Mouse (Mus musculus): ENCODE data around the gene Prps2. TPM values are rescaled to one million over a fixed set of nuclear protein-coding genes. Genes with fewer than 3 reads are reported as not detected.
A peak's percentile ranks its signal among the peaks of the same experiment; 100 is the strongest.

Gene Prps2
- polyA plus RNA-seq, 1 experiment from 2014 or later: 22.1 TPM

- Histone ChIP-seq H3K9me3 (no peaks in the 10 kb centered on the region), H3K27ac (replicated peaks) (no peak overlapping the region), H3K4me1 (no peaks in the 10 kb centered on the region), H3K4me3 (no peak overlapping the region), H3K36me3 (replicated peaks) (no peaks in the 10 kb centered on the region), H3K27me3 (replicated peaks; ENCODE audit: low read depth, poor library complexity, severe bottlenecking) (peaks cover 86% of the 10 kb centered on the region)
- DNase-seq (ENCODE audit: low spot score): no peak
- 86% methylated on average over 1 of the region's 1 CpGs for WGBS
These were observed 38.2 kb downstream of the Prps2 start for GRCm38 (mm10) chrX:167344356-167344755.

GRCm38 (mm10) chrX:167341811-167342210 lies 40.7 kb downstream of the Prps2 start:
- no peak for DNase-seq (ENCODE audit: low spot score)
- Histone ChIP-seq H3K9me3 (no peaks in the 10 kb centered on the region), H3K27ac (replicated peaks) (no peak overlapping the region), H3K4me3 (no peak overlapping the region), H3K4me1 (no peaks in the 10 kb centered on the region), H3K36me3 (replicated peaks) (no peaks in the 10 kb centered on the region), H3K27me3 (replicated peaks; ENCODE audit: low read depth, poor library complexity, severe bottlenecking) (peaks cover 87% of the 10 kb centered on the region)
- 83% methylated on average over 3 of the region's 3 CpGs for WGBS

- H3K27ac ChIP-seq (replicated peaks): no peak overlapping the region
- DNase-seq (ENCODE audit: low spot score): no peak
- 88% methylated on average over 2 of the region's 2 CpGs for WGBS
- no peaks in the 10 kb centered on the region for H3K9me3 ChIP-seq
- H3K4me1 ChIP-seq: no peaks in the 10 kb centered on the region
- H3K36me3 ChIP-seq (replicated peaks): no peaks in the 10 kb centered on the region
- H3K27me3 ChIP-seq (replicated peaks; ENCODE audit: low read depth, poor library complexity, severe bottlenecking): peaks cover 83% of the 10 kb centered on the region
- H3K4me3 ChIP-seq: no peak overlapping the region
These were observed 42.4 kb downstream of the Prps2 start for GRCm38 (mm10) chrX:167340190-167340589.

- peaks cover 81% of the 10 kb centered on the region for H3K27me3 ChIP-seq (replicated peaks; ENCODE audit: low read depth, poor library complexity, severe bottlenecking)
These were observed 44.6 kb downstream of the Prps2 start for GRCm38 (mm10) chrX:167337990-167338389.

GRCm38 (mm10) chrX:167334571-167334970 lies 48.0 kb downstream of the Prps2 start:
- H3K4me1 ChIP-seq: no peaks in the 10 kb centered on the region
- H3K27ac ChIP-seq (replicated peaks): no peak overlapping the region
- 90% methylated on average over 1 of the region's 1 CpGs for WGBS
- DNase-seq (ENCODE audit: low spot score): no peak
- peaks cover 80% of the 10 kb centered on the region for H3K27me3 ChIP-seq (replicated peaks; ENCODE audit: low read depth, poor library complexity, severe bottlenecking)
- H3K4me3 ChIP-seq: no peak overlapping the region
- no peaks in the 10 kb centered on the region for H3K36me3 ChIP-seq (replicated peaks)
- no peaks in the 10 kb centered on the region for H3K9me3 ChIP-seq

More at GRCm38 (mm10) chrX:167337990-167338389, 44.6 kb downstream of the Prps2 start:
- Histone ChIP-seq H3K4me1 (no peaks in the 10 kb centered on the region), H3K36me3 (replicated peaks) (no peaks in the 10 kb centered on the region), H3K27ac (replicated peaks) (no peak overlapping the region), H3K9me3 (no peaks in the 10 kb centered on the region), H3K4me3 (no peak overlapping the region)
- WGBS: 90% methylated on average over 1 of the region's 1 CpGs
- no peak for DNase-seq (ENCODE audit: low spot score)

GRCm38 (mm10) chrX:167332607-167333006 lies 49.9 kb downstream of the Prps2 start:
- peaks cover 78% of the 10 kb centered on the region for H3K27me3 ChIP-seq (replicated peaks; ENCODE audit: low read depth, poor library complexity, severe bottlenecking)
- no peaks in the 10 kb centered on the region for H3K4me1 ChIP-seq
- peak; percentile 9 for DNase-seq (ENCODE audit: low spot score)
- no peak overlapping the region for H3K27ac ChIP-seq (replicated peaks)
- no peaks in the 10 kb centered on the region for H3K9me3 ChIP-seq
- H3K36me3 ChIP-seq (replicated peaks): no peaks in the 10 kb centered on the region
- no peak overlapping the region for H3K4me3 ChIP-seq
- 79% methylated on average over 1 of the region's 1 CpGs for WGBS

GRCm38 (mm10) chrX:167330993-167331392 lies 51.6 kb downstream of the Prps2 start:
- Histone ChIP-seq H3K4me3 (no peak overlapping the region), H3K27ac (replicated peaks) (no peak overlapping the region), H3K9me3 (no peaks in the 10 kb centered on the region), H3K27me3 (replicated peaks; ENCODE audit: low read depth, poor library complexity, severe bottlenecking) (peaks cover 83% of the 10 kb centered on the region), H3K36me3 (replicated peaks) (no peaks in the 10 kb centered on the region), H3K4me1 (no peaks in the 10 kb centered on the region)
- no peak for DNase-seq (ENCODE audit: low spot score)
- WGBS: 81% methylated on average over 4 of the region's 4 CpGs

GRCm38 (mm10) chrX:167330399-167330798 lies 52.1 kb downstream of the Prps2 start, which contains the start of gene Tlr7:
Gene Tlr7, minus strand, starts transcription at chrX:167330558.
- 81% methylated on average over 6 of the region's 6 CpGs for WGBS
- no peak for DNase-seq (ENCODE audit: low spot score)
- Histone ChIP-seq H3K4me3 (no peak within 1 kb of the TSS), H3K9me3 (no peaks in the 10 kb centered on the region), H3K27ac (replicated peaks) (no peak within 1 kb of the TSS), H3K36me3 (replicated peaks) (no peaks in the 10 kb centered on the region), H3K4me1 (no peaks in the 10 kb centered on the region), H3K27me3 (replicated peaks; ENCODE audit: low read depth, poor library complexity, severe bottlenecking) (peaks cover 84% of the 10 kb centered on the region)

GRCm38 (mm10) chrX:167329620-167330019 lies 52.9 kb downstream of the Prps2 start:
- Histone ChIP-seq H3K27me3 (replicated peaks; ENCODE audit: low read depth, poor library complexity, severe bottlenecking) (peaks cover 83% of the 10 kb centered on the region), H3K36me3 (replicated peaks) (no peaks in the 10 kb centered on the region), H3K9me3 (no peaks in the 10 kb centered on the region), H3K4me1 (no peaks in the 10 kb centered on the region), H3K4me3 (no peak overlapping the region), H3K27ac (replicated peaks) (no peak overlapping the region)
- DNase-seq (ENCODE audit: low spot score): no peak
- 91% methylated on average over 1 of the region's 1 CpGs for WGBS

GRCm38 (mm10) chrX:167329098-167329497 lies 53.5 kb downstream of the Prps2 start:
- Histone ChIP-seq H3K27ac (replicated peaks) (no peak overlapping the region), H3K9me3 (no peaks in the 10 kb centered on the region), H3K27me3 (replicated peaks; ENCODE audit: low read depth, poor library complexity, severe bottlenecking) (peaks cover 78% of the 10 kb centered on the region), H3K4me1 (no peaks in the 10 kb centered on the region), H3K36me3 (replicated peaks) (no peaks in the 10 kb centered on the region), H3K4me3 (no peak overlapping the region)
- WGBS: 70% methylated on average over 1 of the region's 1 CpGs
- no peak for DNase-seq (ENCODE audit: low spot score)

- Histone ChIP-seq H3K36me3 (replicated peaks) (no peaks in the 10 kb centered on the region), H3K27me3 (replicated peaks; ENCODE audit: low read depth, poor library complexity, severe bottlenecking) (peaks cover 73% of the 10 kb centered on the region), H3K4me1 (no peaks in the 10 kb centered on the region), H3K4me3 (no peak overlapping the region), H3K27ac (replicated peaks) (no peak overlapping the region), H3K9me3 (no peaks in the 10 kb centered on the region)
- no peak for DNase-seq (ENCODE audit: low spot score)
- WGBS: 91% methylated on average over 3 of the region's 3 CpGs
These were observed 54.0 kb downstream of the Prps2 start for GRCm38 (mm10) chrX:167328519-167328918.

- 44% methylated on average over 1 of the region's 1 CpGs for WGBS
These were observed 58.8 kb downstream of the Prps2 start for GRCm38 (mm10) chrX:167323742-167324141.

GRCm38 (mm10) chrX:167321233-167321806 lies 61.2 kb downstream of the Prps2 start:
- no peak for DNase-seq (ENCODE audit: low spot score)
- H3K27me3 ChIP-seq (replicated peaks; ENCODE audit: low read depth, poor library complexity, severe bottlenecking): peaks cover 87% of the 10 kb centered on the region
- H3K36me3 ChIP-seq (replicated peaks): no peaks in the 10 kb centered on the region
- no peak overlapping the region for H3K4me3 ChIP-seq
- no peaks in the 10 kb centered on the region for H3K9me3 ChIP-seq
- no peak overlapping the region for H3K27ac ChIP-seq (replicated peaks)
- H3K4me1 ChIP-seq: no peaks in the 10 kb centered on the region
- 64% methylated on average over 4 of the region's 4 CpGs for WGBS

More at GRCm38 (mm10) chrX:167323742-167324141, 58.8 kb downstream of the Prps2 start:
- Histone ChIP-seq H3K4me1 (no peaks in the 10 kb centered on the region), H3K4me3 (no peak overlapping the region), H3K9me3 (no peaks in the 10 kb centered on the region), H3K27ac (replicated peaks) (no peak overlapping the region), H3K27me3 (replicated peaks; ENCODE audit: low read depth, poor library complexity, severe bottlenecking) (peaks cover 85% of the 10 kb centered on the region), H3K36me3 (replicated peaks) (no peaks in the 10 kb centered on the region)
- no peak for DNase-seq (ENCODE audit: low spot score)

Measured in embryonic facial prominence, embryonic 10.5 days (tissue).